Mouse (Mus musculus): Measurements from ENCODE around the gene Pkp2. TPM values are rescaled to one million over a fixed set of nuclear protein-coding genes. Genes with fewer than 3 reads are reported as not detected.
A peak's percentile ranks its signal among the peaks of the same experiment; 100 is the strongest.
"Not testable (repeated sequence)": the region's sequence is repeated elsewhere in the genome, so short reads cannot be mapped to it uniquely, and the experiment has no call there.

The Pkp2 gene
- total RNA-seq (2015), result 0.07 and 0.12 TPM in 2 replicates
- 0.12 TPM in 1 of 2 replicates, not detected in the other for total RNA-seq (2017)

- peak; percentile 86 for ATAC-seq (replicated peaks; ENCODE audit: poor library complexity)
Observed at GRCm38 (mm10) chr16:16213079-16213760, at the start of gene Pkp2. Pkp2 (plus strand) TSS chr16:16213318.

- ATAC-seq (replicated peaks; ENCODE audit: poor library complexity), result peak; percentile 55
Observed at GRCm38 (mm10) chr16:16197374-16197773, 15.7 kb upstream of the Pkp2 start.

GRCm38 (mm10) chr16:16201991-16202390 lies 11.1 kb upstream of the Pkp2 start:
- peak; percentile 94 for ATAC-seq (replicated peaks; ENCODE audit: poor library complexity)

GRCm38 (mm10) chr16:16204648-16205047 lies 8.5 kb upstream of the Pkp2 start:
- ATAC-seq (replicated peaks; ENCODE audit: poor library complexity), result peak; percentile 63

DNA sequence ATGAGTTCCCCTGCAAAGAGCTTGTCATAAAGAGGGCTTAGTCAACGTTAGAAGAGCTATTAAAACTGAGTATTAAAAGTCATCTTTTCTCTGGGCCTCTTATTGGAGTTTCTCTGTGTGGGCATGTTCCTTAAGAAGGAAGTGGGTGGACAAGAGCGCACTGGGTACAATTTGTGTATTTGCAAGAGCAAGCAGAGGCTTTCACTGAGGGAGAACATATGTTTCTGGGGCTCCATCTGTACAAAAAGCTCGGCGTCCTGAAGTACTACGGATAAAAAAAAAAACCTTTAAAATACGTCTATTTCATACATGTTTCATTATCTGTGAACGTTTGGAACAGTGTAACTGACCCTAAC lies 417 bp upstream of the Pkp2 start:
- peak; percentile 3; the same call in 1 of the 2 replicates for ATAC-seq (replicated peaks; ENCODE audit: poor library complexity)

DNA sequence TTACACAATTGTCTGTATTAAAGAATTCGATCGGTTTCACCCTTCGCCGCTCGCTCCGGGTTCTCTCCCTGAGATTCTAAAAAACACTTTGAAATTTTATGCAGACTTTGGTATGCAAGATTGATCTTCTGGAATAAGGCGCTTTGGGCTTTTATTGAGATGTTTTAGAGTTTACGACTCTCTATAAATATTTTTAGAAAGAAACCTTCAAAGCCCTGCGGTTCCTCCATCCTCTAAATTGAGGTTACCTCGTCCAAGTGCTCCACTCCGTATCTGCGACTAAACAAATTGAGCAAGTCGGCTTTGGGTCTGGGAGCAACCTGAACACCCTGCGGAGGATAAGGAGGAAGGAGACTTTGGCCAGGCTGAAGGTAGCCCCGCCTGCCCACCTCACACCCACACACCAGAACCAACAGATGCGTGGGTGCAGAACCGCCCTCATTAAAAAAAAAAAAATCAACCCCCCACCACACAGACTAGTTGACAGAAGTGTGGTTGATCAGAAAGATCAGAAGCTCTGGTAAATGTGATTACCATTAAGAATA lies 715 bp downstream of the Pkp2 start:
- no peak; the same call in 1 of the 2 replicates for ATAC-seq (replicated peaks; ENCODE audit: poor library complexity)

DNA sequence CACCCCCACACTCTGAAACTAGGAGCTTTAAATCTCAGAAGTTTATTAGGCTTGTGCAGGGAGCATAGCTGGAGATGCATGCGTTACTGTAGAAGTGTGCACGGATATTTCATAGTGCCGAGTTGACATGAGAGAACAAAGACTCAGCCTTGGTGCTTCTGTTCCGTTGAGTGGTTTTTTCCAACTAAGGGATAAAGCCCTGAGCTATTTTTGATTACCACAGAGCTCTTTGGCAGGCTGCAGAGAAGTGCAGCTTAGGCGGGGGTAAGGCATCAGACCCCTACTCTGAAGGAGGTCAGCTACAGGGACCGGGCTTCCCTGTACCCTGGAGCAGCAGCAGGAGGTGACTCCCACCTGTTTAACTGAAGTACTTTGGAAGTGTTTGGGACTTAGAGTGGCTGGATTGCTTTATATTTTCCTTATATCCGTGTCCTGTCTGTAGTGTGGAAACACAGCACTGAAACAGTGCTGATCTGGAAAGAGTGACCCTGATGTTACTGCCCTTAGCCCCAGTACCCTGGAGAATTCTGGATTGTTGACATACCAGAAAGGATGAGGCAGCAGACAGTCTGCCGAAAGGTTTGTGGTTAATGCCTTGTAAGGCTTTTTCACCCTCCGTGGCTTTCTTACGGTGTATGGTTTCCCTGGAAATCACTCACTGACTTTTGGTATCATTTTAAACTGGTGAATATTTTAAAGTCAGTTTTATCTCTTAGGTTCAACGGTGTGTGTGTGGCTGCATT lies 2.7 kb downstream of the Pkp2 start:
- no peak for ATAC-seq (replicated peaks; ENCODE audit: poor library complexity)

- ATAC-seq (replicated peaks; ENCODE audit: poor library complexity), result no peak
Observed at GRCm38 (mm10) chr16:16216934-16217333, 3.8 kb downstream of the Pkp2 start.

- ATAC-seq (replicated peaks; ENCODE audit: poor library complexity), result no peak
Observed at GRCm38 (mm10) chr16:16219835-16220234, 6.7 kb downstream of the Pkp2 start.

DNA sequence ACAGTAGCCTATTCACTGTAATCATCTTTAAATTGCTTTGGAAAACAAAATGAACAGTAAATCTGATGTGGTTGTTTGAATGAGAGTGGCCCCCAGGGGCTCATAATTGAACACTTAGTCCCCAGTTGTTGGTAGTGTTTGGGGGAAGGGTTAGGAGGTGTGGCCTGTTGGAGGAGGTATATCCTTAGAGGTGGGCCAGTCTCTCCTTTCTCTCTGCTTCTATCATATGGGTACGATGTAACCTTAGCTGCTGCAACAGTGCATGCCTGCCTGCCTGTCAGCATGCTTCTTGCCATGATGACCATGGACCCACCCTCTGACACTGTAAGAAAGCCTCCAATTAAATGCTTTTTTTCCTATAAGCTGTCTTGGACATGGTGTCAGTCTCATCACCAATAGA lies 9.5 kb downstream of the Pkp2 start:
- ATAC-seq (replicated peaks; ENCODE audit: poor library complexity), result no peak

- no peak for ATAC-seq (replicated peaks; ENCODE audit: poor library complexity)
Observed at GRCm38 (mm10) chr16:16224506-16224924, 11.4 kb downstream of the Pkp2 start.

GRCm38 (mm10) chr16:16225828-16226227 lies 12.7 kb downstream of the Pkp2 start:
- no peak for ATAC-seq (replicated peaks; ENCODE audit: poor library complexity)

DNA sequence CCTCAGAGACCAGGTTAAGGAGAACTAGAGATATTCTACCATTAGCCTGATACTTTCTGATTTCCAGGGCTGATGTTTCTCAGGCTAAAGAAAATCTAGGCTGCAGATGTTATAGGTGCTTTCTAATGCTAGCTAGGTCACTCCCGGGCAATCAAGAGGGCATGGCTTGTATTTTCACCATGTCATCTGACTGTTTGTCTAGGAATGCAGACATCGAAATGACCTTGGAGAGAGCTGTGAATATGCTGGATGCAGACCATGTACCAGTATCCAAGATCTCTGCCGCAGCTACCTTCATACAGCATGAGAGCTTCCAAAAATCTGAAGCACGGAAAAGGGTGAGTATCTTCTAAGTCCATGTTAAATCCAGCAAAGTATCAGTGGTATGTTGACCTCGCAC lies 17.3 kb downstream of the Pkp2 start:
- no peak for ATAC-seq (replicated peaks; ENCODE audit: poor library complexity)

- ATAC-seq (replicated peaks; ENCODE audit: poor library complexity), result no peak
Observed at GRCm38 (mm10) chr16:16233919-16234318, 20.8 kb downstream of the Pkp2 start.

DNA sequence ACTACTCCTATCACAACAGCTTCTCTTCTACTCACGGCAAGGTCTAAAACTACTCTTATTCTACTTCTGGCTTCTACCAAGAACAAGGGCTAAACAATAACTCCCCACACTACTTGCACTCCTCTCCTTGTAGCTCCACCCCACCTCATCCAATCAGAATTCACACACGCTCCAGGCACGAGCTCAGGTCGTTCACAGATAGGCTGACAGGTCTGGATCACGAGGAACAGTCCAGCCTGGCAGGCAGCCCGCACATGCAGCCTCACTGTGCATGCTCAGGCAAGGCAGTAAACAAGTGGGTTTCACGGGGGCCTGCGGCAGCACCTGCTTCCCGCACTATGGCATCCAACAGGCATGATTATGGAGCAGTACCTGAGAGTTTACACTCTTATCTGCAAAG lies 23.6 kb downstream of the Pkp2 start:
- ATAC-seq (replicated peaks; ENCODE audit: poor library complexity), result not testable (repeated sequence)

DNA sequence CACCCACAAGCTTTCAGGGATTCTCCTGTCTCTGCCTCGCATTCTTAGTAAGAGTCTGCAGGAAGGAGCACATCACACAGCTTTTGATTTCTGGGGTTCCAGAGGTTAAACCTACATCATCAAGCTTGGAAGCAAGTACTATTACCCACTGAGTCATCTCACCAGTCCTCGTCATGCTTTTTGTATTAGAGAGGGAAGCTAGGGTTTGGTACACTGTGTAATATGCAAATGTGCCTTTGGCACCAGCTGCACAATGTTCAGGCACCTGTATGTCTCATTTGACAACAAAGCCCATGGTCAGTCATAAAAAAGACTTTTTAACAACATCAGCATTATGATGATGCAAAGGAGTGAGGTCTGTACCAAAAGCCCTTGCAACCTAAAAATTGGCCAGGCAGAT lies 25.2 kb downstream of the Pkp2 start:
- ATAC-seq (replicated peaks; ENCODE audit: poor library complexity), result no peak

DNA sequence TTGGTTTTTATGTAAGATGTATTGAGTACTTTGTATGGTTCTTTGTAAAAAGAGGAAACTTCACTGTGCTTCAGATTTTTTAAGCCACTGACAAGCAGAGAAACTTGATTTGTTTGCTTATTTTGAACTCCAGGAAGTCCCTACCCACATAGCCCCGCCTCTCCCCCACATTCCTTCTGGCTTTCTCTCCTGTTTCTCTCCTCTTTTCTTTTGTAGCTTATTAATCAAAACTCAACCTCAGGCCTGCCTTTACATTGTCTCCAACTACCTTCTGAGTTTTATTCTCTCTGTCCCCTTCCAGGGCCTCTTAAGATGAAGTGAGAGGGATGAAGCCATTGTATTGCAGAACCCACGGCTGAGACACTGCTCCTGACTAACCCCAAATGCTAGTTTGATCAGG lies 31.6 kb downstream of the Pkp2 start:
- ATAC-seq (replicated peaks; ENCODE audit: poor library complexity), result no peak

- ATAC-seq (replicated peaks; ENCODE audit: poor library complexity), result peak; percentile 72
Observed at GRCm38 (mm10) chr16:16250470-16250869, 37.4 kb downstream of the Pkp2 start.

- ATAC-seq (replicated peaks; ENCODE audit: poor library complexity), result no peak
Observed at GRCm38 (mm10) chr16:16253326-16254074, 40.4 kb downstream of the Pkp2 start.

- no peak for ATAC-seq (replicated peaks; ENCODE audit: poor library complexity)
Observed at GRCm38 (mm10) chr16:16255217-16255616, 42.1 kb downstream of the Pkp2 start.

- ATAC-seq (replicated peaks; ENCODE audit: poor library complexity), result no peak
Observed at GRCm38 (mm10) chr16:16255874-16256273, 42.8 kb downstream of the Pkp2 start.
